ENCODE assay signal across 12 mouse cellular contexts in genomic region chr12:112661327-112661605, GRCm38 (mm10). TPM values are rescaled to one million over a fixed set of nuclear protein-coding genes. Genes with fewer than 3 reads are reported as not detected.
DNase-seq lines count a peak whose midpoint lies in the region; ATAC-seq lines count a peak whose summit lies in the region.
"Had no signal": no experiment of that assay in that cellular context is flagged by ENCODE, and none has a peak within 500 bp of the region (broad histone marks: within the 10 kb centered on the region; RNA-seq: fewer than 3 reads in every experiment).

No protein-coding gene starts in this region.

- no peak for DNase-seq in kidney, adult 9 months
- DNase-seq in hindbrain, embryonic 14.5 days (ENCODE audit: low spot score): no peak
- DNase-seq in urinary bladder, postnatal 10 days (ENCODE audit: low spot score): no peak
- DNase-seq in adrenal gland, adult 8-10 months: no peak
- no peak for DNase-seq in cerebellum, adult 9-10 months
- DNase-seq: spleen, adult 18-20 months had no signal

- H3K4me3 ChIP-seq in kidney, embryonic 14.5 days (ENCODE audit: low read length): no peak overlapping the region
- H3K4me3 ChIP-seq in embryonic facial prominence, embryonic 15.5 days (replicated peaks): no peak overlapping the region
- no peak overlapping the region for H3K4me3 ChIP-seq in hindbrain, embryonic 14.5 days (replicated peaks; ENCODE audit: low read length)
- H3K4me3 ChIP-seq in midbrain, embryonic 13.5 days (replicated peaks): no peak overlapping the region
- H3K4me3 ChIP-seq: gastrocnemius, adult 2 months; liver, embryonic 15.5 days had no signal

- H3K4me1 ChIP-seq in kidney, embryonic 14.5 days (ENCODE audit: control insufficient read depth, insufficient read depth, low read length): peaks cover 51% of the 10 kb centered on the region
- peaks cover 62% of the 10 kb centered on the region for H3K4me1 ChIP-seq in embryonic facial prominence, embryonic 15.5 days
- peaks cover 63% of the 10 kb centered on the region for H3K4me1 ChIP-seq in hindbrain, embryonic 14.5 days (replicated peaks; ENCODE audit: control insufficient read depth, insufficient read depth, low read length)
- H3K4me1 ChIP-seq in midbrain, embryonic 13.5 days (replicated peaks): peaks cover 68% of the 10 kb centered on the region

- no peaks in the 10 kb centered on the region for H3K27me3 ChIP-seq in kidney, embryonic 14.5 days (ENCODE audit: control insufficient read depth, insufficient read depth, low read length)
- no peaks in the 10 kb centered on the region for H3K27me3 ChIP-seq in embryonic facial prominence, embryonic 15.5 days
- no peaks in the 10 kb centered on the region for H3K27me3 ChIP-seq in hindbrain, embryonic 14.5 days (ENCODE audit: control insufficient read depth, insufficient read depth, low read length)
- no peaks in the 10 kb centered on the region for H3K27me3 ChIP-seq in midbrain, embryonic 13.5 days
- H3K27me3 ChIP-seq: CH12.LX; liver, embryonic 15.5 days had no signal

- 73% methylated on average over 3 of the region's 3 CpGs for WGBS in kidney, embryonic 14.5 days
- WGBS in embryonic facial prominence, embryonic 15.5 days: 76% methylated on average over 3 of the region's 3 CpGs
- 60% methylated on average over 3 of the region's 3 CpGs for WGBS in hindbrain, embryonic 14.5 days
- WGBS in midbrain, embryonic 13.5 days: 68% methylated on average over 3 of the region's 3 CpGs

- H3K27ac ChIP-seq in kidney, embryonic 14.5 days (ENCODE audit: low read depth, low read length): peak overlapping the region; percentile 86
- H3K27ac ChIP-seq in embryonic facial prominence, embryonic 15.5 days (replicated peaks): peak overlapping the region; percentile 88
- H3K27ac ChIP-seq in hindbrain, embryonic 14.5 days: peak overlapping the region; percentile 88
- H3K27ac ChIP-seq in midbrain, embryonic 13.5 days: peak overlapping the region; percentile 94
- H3K27ac ChIP-seq: gastrocnemius, adult 2 months; liver, embryonic 15.5 days had no signal

- peak overlapping the region; percentile 26; the same call in 1 of the 2 replicates for H3K4me2 ChIP-seq in kidney, embryonic 14.5 days (replicated peaks; ENCODE audit: low read depth, low read length)
- H3K4me2 ChIP-seq in embryonic facial prominence, embryonic 15.5 days (replicated peaks): peak overlapping the region; percentile 24; the same call in 1 of the 2 replicates
- H3K4me2 ChIP-seq in hindbrain, embryonic 14.5 days (replicated peaks): peak overlapping the region; percentile 12; the same call in 1 of the 2 replicates
- H3K4me2 ChIP-seq in midbrain, embryonic 13.5 days (replicated peaks): peak overlapping the region; percentile 33; the same call in 1 of the 2 replicates
- H3K4me2 ChIP-seq: liver, embryonic 15.5 days had no signal

- ATAC-seq in kidney, embryonic 14.5 days (ENCODE audit: low FRiP score, low TSS enrichment): no peak
- no peak for ATAC-seq in embryonic facial prominence, embryonic 15.5 days (ENCODE audit: insufficient number of reproducible peaks, low FRiP score, low TSS enrichment, low read depth)
- ATAC-seq in hindbrain, embryonic 14.5 days (ENCODE audit: low FRiP score): no peak
- no peak for ATAC-seq in midbrain, embryonic 13.5 days

- H3K9ac ChIP-seq in kidney, embryonic 14.5 days (ENCODE audit: low read depth, low read length): peak overlapping the region; percentile 35; the same call in 1 of the 2 replicates
- no peak overlapping the region for H3K9ac ChIP-seq in embryonic facial prominence, embryonic 15.5 days
- H3K9ac ChIP-seq in hindbrain, embryonic 14.5 days: 0 out of 2 replicates have a peak overlapping the region, but pooled peaks have one; percentile 1
- peak overlapping the region; percentile 48; the same call in 1 of the 2 replicates for H3K9ac ChIP-seq in midbrain, embryonic 13.5 days (replicated peaks)
- H3K9ac ChIP-seq: liver, embryonic 15.5 days had no signal

- H3K36me3 ChIP-seq in kidney, embryonic 14.5 days (ENCODE audit: control insufficient read depth, insufficient read depth, low read length): peaks cover 92% of the 10 kb centered on the region
- H3K36me3 ChIP-seq in embryonic facial prominence, embryonic 15.5 days: peaks cover 77% of the 10 kb centered on the region
- H3K36me3 ChIP-seq in hindbrain, embryonic 14.5 days (replicated peaks; ENCODE audit: control insufficient read depth, insufficient read depth): peaks cover 74% of the 10 kb centered on the region
- peaks cover 76% of the 10 kb centered on the region for H3K36me3 ChIP-seq in midbrain, embryonic 13.5 days

- no peaks in the 10 kb centered on the region for H3K9me3 ChIP-seq in kidney, embryonic 14.5 days (ENCODE audit: control insufficient read depth, low read length)
- no peaks in the 10 kb centered on the region for H3K9me3 ChIP-seq in embryonic facial prominence, embryonic 15.5 days (replicated peaks)
- no peaks in the 10 kb centered on the region for H3K9me3 ChIP-seq in hindbrain, embryonic 14.5 days (ENCODE audit: control insufficient read depth, low read length)
- no peaks in the 10 kb centered on the region for H3K9me3 ChIP-seq in midbrain, embryonic 13.5 days
- H3K9me3 ChIP-seq: liver, embryonic 15.5 days had no signal

RNA-seq across cellular contexts. Expression of gene Akt1, which starts 13.4 kb away (rescaled TPM):
- 50.8 and 58.5 TPM in 2 replicates for polyA plus RNA-seq in kidney, embryonic 14.5 days (2014; fragmentation: Nextera tagmentation; extraction: Ambion mirVana)
- polyA plus RNA-seq in embryonic facial prominence, embryonic 15.5 days (2015; fragmentation: Nextera tagmentation; extraction: Ambion mirVana): 84.9 and 112 TPM in 2 replicates
- 69.2 and 70.3 TPM in 2 replicates for polyA plus RNA-seq in hindbrain, embryonic 14.5 days (2014; fragmentation: Nextera tagmentation; extraction: Ambion mirVana)
- 55.9 and 61.1 TPM in 2 replicates for polyA plus RNA-seq in midbrain, embryonic 13.5 days (2015; fragmentation: Nextera tagmentation; extraction: Ambion mirVana)
- 100 to 1,000 TPM; 275 to 460 (median 313) TPM for total RNA-seq in adrenal gland, adult 8-10 months (2022)

RNA-seq across cellular contexts. Expression of gene Siva1, which starts 16.8 kb away (rescaled TPM):
- polyA plus RNA-seq in kidney, embryonic 14.5 days (2014; fragmentation: Nextera tagmentation; extraction: Ambion mirVana): 314 and 362 TPM in 2 replicates
- 196 and 219 TPM in 2 replicates for polyA plus RNA-seq in embryonic facial prominence, embryonic 15.5 days (2015; fragmentation: Nextera tagmentation; extraction: Ambion mirVana)
- polyA plus RNA-seq in hindbrain, embryonic 14.5 days (2014; fragmentation: Nextera tagmentation; extraction: Ambion mirVana): 54.2 and 58.4 TPM in 2 replicates
- 83.0 and 96.5 TPM in 2 replicates for polyA plus RNA-seq in midbrain, embryonic 13.5 days (2015; fragmentation: Nextera tagmentation; extraction: Ambion mirVana)
- 10 to 100 TPM; 37.0 to 73.9 (median 51.5) TPM for total RNA-seq in adrenal gland, adult 8-10 months (2022)

RNA-seq across cellular contexts. Expression of gene Zbtb42, which starts 17.4 kb away (rescaled TPM):
- polyA plus RNA-seq in kidney, embryonic 14.5 days (2014; fragmentation: Nextera tagmentation; extraction: Ambion mirVana): 3.8 and 5.7 TPM in 2 replicates
- polyA plus RNA-seq in embryonic facial prominence, embryonic 15.5 days (2015; fragmentation: Nextera tagmentation; extraction: Ambion mirVana): 4.8 and 5.6 TPM in 2 replicates
- 2.2 and 4.7 TPM in 2 replicates for polyA plus RNA-seq in hindbrain, embryonic 14.5 days (2014; fragmentation: Nextera tagmentation; extraction: Ambion mirVana)
- polyA plus RNA-seq in midbrain, embryonic 13.5 days (2015; fragmentation: Nextera tagmentation; extraction: Ambion mirVana): 2.8 and 3.3 TPM in 2 replicates
- 10 to 100 TPM in 3 of 4 experiments, 1 to 10 TPM in 1; 8.7 to 20.1 (median 15.9) TPM for total RNA-seq in adrenal gland, adult 8-10 months (2022)

RNA-seq across cellular contexts. Expression of gene Adssl1, which starts 41.4 kb away (rescaled TPM):
- 8.0 and 9.3 TPM in 2 replicates for polyA plus RNA-seq in kidney, embryonic 14.5 days (2014; fragmentation: Nextera tagmentation; extraction: Ambion mirVana)
- polyA plus RNA-seq in embryonic facial prominence, embryonic 15.5 days (2015; fragmentation: Nextera tagmentation; extraction: Ambion mirVana): 12.4 and 17.5 TPM in 2 replicates
- 5.3 and 5.5 TPM in 2 replicates for polyA plus RNA-seq in hindbrain, embryonic 14.5 days (2014; fragmentation: Nextera tagmentation; extraction: Ambion mirVana)
- polyA plus RNA-seq in midbrain, embryonic 13.5 days (2015; fragmentation: Nextera tagmentation; extraction: Ambion mirVana): 1.1 and 1.5 TPM in 2 replicates
- total RNA-seq in adrenal gland, adult 8-10 months (2022): 10 to 100 TPM; 15.2 to 53.1 (median 30.7) TPM

RNA-seq across cellular contexts. Expression of gene Cep170b, which starts 59.0 kb away (rescaled TPM):
- polyA plus RNA-seq in kidney, embryonic 14.5 days (2014; fragmentation: Nextera tagmentation; extraction: Ambion mirVana): 11.5 and 15.1 TPM in 2 replicates
- polyA plus RNA-seq in embryonic facial prominence, embryonic 15.5 days (2015; fragmentation: Nextera tagmentation; extraction: Ambion mirVana): 25.0 and 28.4 TPM in 2 replicates
- polyA plus RNA-seq in hindbrain, embryonic 14.5 days (2014; fragmentation: Nextera tagmentation; extraction: Ambion mirVana): 39.5 and 41.9 TPM in 2 replicates
- polyA plus RNA-seq in midbrain, embryonic 13.5 days (2015; fragmentation: Nextera tagmentation; extraction: Ambion mirVana): 20.2 and 22.0 TPM in 2 replicates
- total RNA-seq in adrenal gland, adult 8-10 months (2022): 10 to 100 TPM; 43.6 to 74.0 (median 59.1) TPM
